Mouse (Mus musculus): ENCODE measurements at regions not wholly inside any gene's neighbourhood (a gene's known extent, or its start where the extent isn't known, plus 50 kb on each side); places are given as distances from the start of the nearest gene placed in this dataset.

- no peak for DNase-seq
Measured at GRCm38 (mm10) chr3:4973278-4973677, 777.3 kb upstream of the Gm8797 start.

GRCm38 (mm10) chr3:4973764-4974163, 776.8 kb upstream of the Gm8797 start:
- DNase-seq: no peak

- no peak for DNase-seq
Measured at GRCm38 (mm10) chr3:4974659-4975058, 775.9 kb upstream of the Gm8797 start.

GRCm38 (mm10) chr3:4976344-4976743, 774.3 kb upstream of the Gm8797 start:
- no peak for DNase-seq

- no peak for DNase-seq
Measured at GRCm38 (mm10) chr3:5017742-5018141, 732.9 kb upstream of the Gm8797 start.

All from kidney, adult 9 months (tissue).